Mouse (Mus musculus) NIH3T3 (cell line): ENCODE measurements around the gene 4931409K22Rik.
A peak's percentile ranks its signal among the peaks of the same experiment; 100 is the strongest.

Experiments used
- DNase-seq: peaks from one replicate; pipeline ENCODE4 v3.0.0-alpha.2; 2012; ENCODE audit warnings: low read depth

Gene 4931409K22Rik

GRCm38 (mm10) chr5:24540387-24541143 lies 16.0 kb downstream of the 4931409K22Rik start, which contains the start of gene Asb10:
TSS of gene Asb10 (minus strand) at chr5:24540978.
- DNase-seq: peak; percentile 46

GRCm38 (mm10) chr5:24539571-24540296 lies 16.9 kb downstream of the 4931409K22Rik start:
- no peak for DNase-seq

GRCm38 (mm10) chr5:24537618-24538017 lies 19.0 kb downstream of the 4931409K22Rik start:
- no peak for DNase-seq

- DNase-seq: no peak
Observed at GRCm38 (mm10) chr5:24536511-24536910, 20.1 kb downstream of the 4931409K22Rik start.

GRCm38 (mm10) chr5:24535731-24536130 lies 20.9 kb downstream of the 4931409K22Rik start:
- no peak for DNase-seq

- no peak for DNase-seq
Observed at GRCm38 (mm10) chr5:24534292-24534691, 22.3 kb downstream of the 4931409K22Rik start.

GRCm38 (mm10) chr5:24533391-24533790 lies 23.2 kb downstream of the 4931409K22Rik start:
- DNase-seq: no peak

- peak; percentile 96 for DNase-seq
Observed at GRCm38 (mm10) chr5:24530042-24530689, 26.4 kb downstream of the 4931409K22Rik start.

- no peak for DNase-seq
Observed at GRCm38 (mm10) chr5:24527780-24528179, 28.8 kb downstream of the 4931409K22Rik start.

- no peak for DNase-seq
Observed at GRCm38 (mm10) chr5:24526889-24527230, 29.7 kb downstream of the 4931409K22Rik start, which contains the start of gene Gbx1. TSS of gene Gbx1 (minus strand) at chr5:24527202.

GRCm38 (mm10) chr5:24526190-24526888 lies 30.3 kb downstream of the 4931409K22Rik start:
- DNase-seq: no peak

- DNase-seq: no peak
Observed at GRCm38 (mm10) chr5:24525360-24526189, 31.0 kb downstream of the 4931409K22Rik start.

- DNase-seq: no peak
Observed at GRCm38 (mm10) chr5:24524522-24524921, 32.1 kb downstream of the 4931409K22Rik start.

GRCm38 (mm10) chr5:24523806-24524205 lies 32.8 kb downstream of the 4931409K22Rik start:
- DNase-seq: no peak

GRCm38 (mm10) chr5:24521366-24521765 lies 35.2 kb downstream of the 4931409K22Rik start:
- no peak for DNase-seq

- DNase-seq: peak; percentile 43
Observed at GRCm38 (mm10) chr5:24512271-24512670, 44.3 kb downstream of the 4931409K22Rik start.

GRCm38 (mm10) chr5:24510635-24511034 lies 46.0 kb downstream of the 4931409K22Rik start:
- DNase-seq: peak; percentile 54

- no peak for DNase-seq
Observed at GRCm38 (mm10) chr5:24508406-24508805, 48.2 kb downstream of the 4931409K22Rik start.

- no peak for DNase-seq
Observed at GRCm38 (mm10) chr5:24505513-24505912, 51.1 kb downstream of the 4931409K22Rik start.

- DNase-seq: no peak
Observed at GRCm38 (mm10) chr5:24502786-24503185, 53.8 kb downstream of the 4931409K22Rik start.

- DNase-seq: peak; percentile 26
Observed at GRCm38 (mm10) chr5:24500851-24501250, 55.8 kb downstream of the 4931409K22Rik start.
